Mouse (Mus musculus) heart, postnatal 0 days (tissue): ENCODE measurements around the gene Slf2.

Experiments used
- CTCF ChIP-seq: IDR thresholded peaks from 2 replicates; pipeline ENCODE4 v1.5.1; 2016; ENCODE audit warnings: antibody characterized with exemption, control low read depth, low read depth
- EP300 ChIP-seq: IDR thresholded peaks from 2 replicates; pipeline ENCODE4 v1.6.1; 2016; ENCODE audit warnings: antibody characterized with exemption, low read depth

DNA sequence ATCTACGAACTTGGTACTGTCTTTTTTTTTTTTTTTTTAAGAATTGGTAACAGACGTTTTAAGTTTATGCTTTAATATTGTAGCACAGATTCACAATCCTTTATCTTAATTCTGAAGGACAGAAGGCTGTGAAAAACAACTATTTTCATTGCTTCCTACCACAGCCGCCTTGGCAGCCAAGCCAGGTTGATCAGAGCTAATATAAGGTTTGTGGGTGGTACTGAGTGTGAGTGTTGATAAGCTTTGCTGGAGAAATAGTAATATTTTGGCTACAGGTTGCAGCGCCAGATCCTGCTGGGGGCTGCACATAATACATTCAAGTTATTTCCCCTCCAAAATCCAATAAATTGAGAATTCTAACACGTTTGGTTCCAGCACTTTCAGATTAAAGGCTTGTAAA lies 1.1 kb downstream of the Slf2 start:
- TF ChIP-seq CTCF, result no peak
- no peak for TF ChIP-seq EP300
